Mouse (Mus musculus): ENCODE measurements around the gene Ccnl2. TPM values are rescaled to one million over a fixed set of nuclear protein-coding genes. Genes with fewer than 3 reads are reported as not detected.

Ccnl2 gene
- polyA plus RNA-seq, 1 experiment from 2014 or later, result 140 TPM

DNA sequence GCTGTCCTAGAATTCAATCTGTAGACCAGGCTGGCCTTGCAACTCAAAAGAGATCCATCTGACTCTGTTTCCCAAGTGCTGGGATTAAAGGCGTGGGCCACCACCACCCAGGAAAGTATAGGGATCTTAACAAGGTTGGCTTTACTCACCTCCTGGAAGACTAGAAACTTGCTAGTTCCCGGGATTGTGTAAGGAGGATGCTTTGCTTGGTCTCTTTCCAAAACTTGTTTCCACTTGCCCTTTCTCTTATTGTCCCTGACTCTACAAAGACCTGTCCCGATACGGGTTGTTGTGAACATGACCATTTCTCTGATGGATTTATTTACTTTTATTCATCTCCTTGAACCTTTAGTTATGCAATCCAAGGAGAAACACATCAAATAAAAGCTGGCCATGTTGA is 17.6 kb downstream of the Ccnl2 start:
- no peak for ATAC-seq (replicated peaks; ENCODE audit: low FRiP score)
- no peak for DNase-seq (ENCODE audit: low spot score)
- peaks cover 20% of the 10 kb centered on the region for H3K4me1 ChIP-seq (replicated peaks; ENCODE audit: control insufficient read depth, insufficient read depth, low read length)
- H3K36me3 ChIP-seq (ENCODE audit: control insufficient read depth, insufficient read depth, low read length), result peaks cover 19% of the 10 kb centered on the region; the same call in 1 of the 2 replicates
- peak overlapping the region; percentile 0; the same call in 1 of the 2 replicates for H3K4me3 ChIP-seq (ENCODE audit: low read depth, low read length)
- 93% methylated on average over 4 of the region's 4 CpGs for WGBS
- no peak overlapping the region for H3K27ac ChIP-seq (ENCODE audit: low read depth, low read length)
- H3K9me3 ChIP-seq (ENCODE audit: control insufficient read depth, low read length), result no peaks in the 10 kb centered on the region
- no peak overlapping the region for H3K9ac ChIP-seq (ENCODE audit: low read depth, low read length)
- no peak overlapping the region for H3K4me2 ChIP-seq
- no peaks in the 10 kb centered on the region for H3K27me3 ChIP-seq (replicated peaks; ENCODE audit: control insufficient read depth, insufficient read depth, low read length)

- Histone ChIP-seq H3K4me3 (ENCODE audit: low read depth, low read length) (peak overlapping the region; percentile 93), H3K9ac (ENCODE audit: low read depth, low read length) (no peak overlapping the region), H3K27ac (ENCODE audit: low read depth, low read length) (no peak overlapping the region), H3K9me3 (ENCODE audit: control insufficient read depth, low read length) (no peaks in the 10 kb centered on the region), H3K27me3 (replicated peaks; ENCODE audit: control insufficient read depth, insufficient read depth, low read length) (no peaks in the 10 kb centered on the region), H3K4me2 (peak overlapping the region; percentile 97), H3K4me1 (replicated peaks; ENCODE audit: control insufficient read depth, insufficient read depth, low read length) (peaks cover 20% of the 10 kb centered on the region), H3K36me3 (ENCODE audit: control insufficient read depth, insufficient read depth, low read length) (peaks cover 13% of the 10 kb centered on the region; the same call in 1 of the 2 replicates)
- DNase-seq (ENCODE audit: low spot score), result no peak
- WGBS, result 50% methylated on average over 8 of the region's 8 CpGs
- ATAC-seq (replicated peaks; ENCODE audit: low FRiP score), result no peak
These were observed 18.3 kb downstream of the Ccnl2 start for GRCm38 (mm10) chr4:155830596-155830995.

DNA sequence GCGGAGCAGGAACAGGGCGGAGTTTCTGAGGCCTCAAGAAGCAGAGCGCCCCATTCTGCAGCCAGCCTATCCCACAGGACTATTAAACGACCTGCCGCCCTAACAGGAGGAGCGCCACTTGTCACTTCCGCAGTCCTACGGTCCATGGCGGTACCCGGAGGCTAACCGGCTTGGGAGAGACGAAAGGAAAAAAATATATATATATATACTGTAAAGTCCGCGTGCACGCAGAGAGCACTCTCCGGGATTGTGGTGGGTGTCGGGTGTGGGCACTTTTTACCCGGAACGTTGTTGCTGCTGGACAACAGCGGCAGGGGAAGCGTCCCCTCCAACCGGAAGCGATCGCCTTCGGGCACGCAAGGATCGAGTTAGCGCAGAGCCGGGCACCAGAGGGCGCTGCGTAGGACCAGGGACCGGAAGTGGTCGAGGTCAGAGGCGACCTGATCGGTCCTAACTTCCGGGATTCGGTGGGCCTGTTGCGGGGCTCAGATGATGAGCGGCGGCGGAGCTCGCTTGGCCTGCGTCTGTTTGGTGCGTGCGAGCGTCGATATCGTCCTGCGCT is 19.0 kb downstream of the Ccnl2 start, which contains the start of gene Aurkaip1:
Gene Aurkaip1 (plus strand): TSS at position 68 of the 562 bp plus-strand sequence.
- WGBS, result under 1% methylated on average over 49 of the region's 49 CpGs
- H3K9ac ChIP-seq (ENCODE audit: low read depth, low read length), result peak within 1 kb of the TSS; percentile 90

DNA sequence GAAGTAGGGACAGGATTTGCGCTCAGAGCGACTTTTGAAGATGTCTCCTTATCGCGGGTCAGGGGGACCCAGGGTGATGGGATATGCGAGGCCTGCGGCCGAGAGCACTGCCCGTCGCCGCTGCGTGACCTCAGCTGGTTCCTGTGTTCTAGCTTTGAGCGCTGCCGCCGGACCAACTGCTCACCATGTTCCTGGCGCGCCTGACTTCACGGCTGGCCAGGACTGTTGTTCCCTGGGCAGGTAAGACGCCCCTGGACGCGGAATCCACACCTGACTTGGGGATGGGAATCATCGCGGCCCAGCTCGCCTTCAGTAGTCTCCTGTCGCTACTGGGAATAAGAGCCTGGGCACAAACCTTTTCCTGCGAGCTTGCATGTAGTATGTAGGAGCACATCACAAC is 19.5 kb downstream of the Ccnl2 start:
- H3K4me2 ChIP-seq, result peak overlapping the region; percentile 97
- H3K27me3 ChIP-seq (replicated peaks; ENCODE audit: control insufficient read depth, insufficient read depth, low read length), result no peaks in the 10 kb centered on the region
- peaks cover 20% of the 10 kb centered on the region for H3K4me1 ChIP-seq (replicated peaks; ENCODE audit: control insufficient read depth, insufficient read depth, low read length)
- H3K36me3 ChIP-seq (ENCODE audit: control insufficient read depth, insufficient read depth, low read length), result peaks cover 11% of the 10 kb centered on the region; the same call in 1 of the 2 replicates
- DNase-seq (ENCODE audit: low spot score), result no peak
- under 1% methylated on average over 25 of the region's 25 CpGs for WGBS
- H3K27ac ChIP-seq (ENCODE audit: low read depth, low read length), result peak overlapping the region; percentile 85
- peak overlapping the region; percentile 90 for H3K9ac ChIP-seq (ENCODE audit: low read depth, low read length)
- no peaks in the 10 kb centered on the region for H3K9me3 ChIP-seq (ENCODE audit: control insufficient read depth, low read length)
- peak overlapping the region; percentile 93 for H3K4me3 ChIP-seq (ENCODE audit: low read depth, low read length)
- peak; percentile 7 for ATAC-seq (replicated peaks; ENCODE audit: low FRiP score)

More for the DNA sequence above, 19.0 kb downstream of the Ccnl2 start, which contains the start of gene Aurkaip1:
- Histone ChIP-seq H3K4me1 (replicated peaks; ENCODE audit: control insufficient read depth, insufficient read depth, low read length) (peaks cover 20% of the 10 kb centered on the region), H3K27me3 (replicated peaks; ENCODE audit: control insufficient read depth, insufficient read depth, low read length) (no peaks in the 10 kb centered on the region), H3K4me2 (peak within 1 kb of the TSS; percentile 97), H3K9me3 (ENCODE audit: control insufficient read depth, low read length) (no peaks in the 10 kb centered on the region), H3K27ac (ENCODE audit: low read depth, low read length) (peak within 1 kb of the TSS; percentile 85), H3K4me3 (ENCODE audit: low read depth, low read length) (peak within 1 kb of the TSS; percentile 93), H3K36me3 (ENCODE audit: control insufficient read depth, insufficient read depth, low read length) (peaks cover 13% of the 10 kb centered on the region; the same call in 1 of the 2 replicates)
- DNase-seq (ENCODE audit: low spot score) (peak; percentile 96), ATAC-seq (replicated peaks; ENCODE audit: low FRiP score) (peak; percentile 95)

DNA sequence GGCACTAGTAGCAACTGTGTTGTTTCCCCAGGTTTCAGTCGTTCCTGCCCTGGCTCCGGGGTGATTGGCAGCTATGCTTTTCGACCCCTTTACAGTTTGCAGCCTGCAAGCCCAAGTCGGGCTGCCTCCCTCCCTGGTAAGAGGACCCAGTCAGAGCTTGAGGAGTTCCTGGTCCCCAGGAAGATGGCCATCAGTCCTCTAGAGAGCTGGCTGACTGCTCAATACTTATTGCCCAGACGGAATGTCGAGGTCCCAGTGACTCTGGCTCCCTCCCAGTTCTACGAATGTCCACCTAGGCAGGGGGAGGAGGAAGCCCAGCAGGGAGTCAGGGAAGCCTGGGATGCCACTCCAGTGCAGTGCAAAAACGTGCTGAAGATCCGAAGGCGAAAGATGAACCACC is 20.0 kb downstream of the Ccnl2 start:
- Histone ChIP-seq H3K36me3 (ENCODE audit: control insufficient read depth, insufficient read depth, low read length) (peaks cover 7% of the 10 kb centered on the region; the same call in 1 of the 2 replicates), H3K4me2 (peak overlapping the region; percentile 97), H3K9ac (ENCODE audit: low read depth, low read length) (peak overlapping the region; percentile 90), H3K4me1 (replicated peaks; ENCODE audit: control insufficient read depth, insufficient read depth, low read length) (peaks cover 20% of the 10 kb centered on the region), H3K27me3 (replicated peaks; ENCODE audit: control insufficient read depth, insufficient read depth, low read length) (no peaks in the 10 kb centered on the region), H3K9me3 (ENCODE audit: control insufficient read depth, low read length) (no peaks in the 10 kb centered on the region), H3K27ac (ENCODE audit: low read depth, low read length) (peak overlapping the region; percentile 85), H3K4me3 (ENCODE audit: low read depth, low read length) (peak overlapping the region; percentile 93)
- DNase-seq (ENCODE audit: low spot score), result no peak
- ATAC-seq (replicated peaks; ENCODE audit: low FRiP score), result no peak
- WGBS, result 50% methylated on average over 10 of the region's 10 CpGs

DNA sequence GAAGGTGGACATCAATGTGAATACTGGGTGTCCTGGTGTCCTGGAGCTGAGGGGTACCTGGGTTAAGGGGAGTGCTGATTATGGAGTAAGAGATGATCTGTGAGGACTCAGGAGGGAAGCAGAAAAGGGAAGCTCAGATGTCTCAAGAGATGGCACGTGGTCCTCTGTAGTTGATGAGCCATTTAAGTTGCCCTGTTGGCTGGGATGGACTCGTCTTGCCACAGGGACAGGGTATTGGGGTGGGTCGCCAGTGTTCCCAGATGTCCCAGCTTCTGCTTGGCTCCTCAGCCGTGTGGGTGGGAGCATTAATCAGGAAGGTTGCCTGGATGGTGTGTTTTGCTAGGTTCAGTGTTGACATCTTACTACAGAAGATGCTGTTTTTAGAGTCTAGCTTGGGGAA is 20.9 kb downstream of the Ccnl2 start:
- H3K4me2 ChIP-seq, result peak overlapping the region; percentile 97
- H3K27ac ChIP-seq (ENCODE audit: low read depth, low read length), result no peak overlapping the region
- no peak overlapping the region for H3K4me3 ChIP-seq (ENCODE audit: low read depth, low read length)
- no peaks in the 10 kb centered on the region for H3K27me3 ChIP-seq (replicated peaks; ENCODE audit: control insufficient read depth, insufficient read depth, low read length)
- H3K9ac ChIP-seq (ENCODE audit: low read depth, low read length), result no peak overlapping the region
- 80% methylated on average over 4 of the region's 4 CpGs for WGBS
- H3K4me1 ChIP-seq (replicated peaks; ENCODE audit: control insufficient read depth, insufficient read depth, low read length), result peaks cover 20% of the 10 kb centered on the region
- DNase-seq (ENCODE audit: low spot score) (no peak), ATAC-seq (replicated peaks; ENCODE audit: low FRiP score) (no peak)
- no peaks in the 10 kb centered on the region for H3K9me3 ChIP-seq (ENCODE audit: control insufficient read depth, low read length)
- 0 out of 2 replicates have a peak, but pooled peaks cover 5% of the 10 kb centered on the region for H3K36me3 ChIP-seq (ENCODE audit: control insufficient read depth, insufficient read depth, low read length)

DNA sequence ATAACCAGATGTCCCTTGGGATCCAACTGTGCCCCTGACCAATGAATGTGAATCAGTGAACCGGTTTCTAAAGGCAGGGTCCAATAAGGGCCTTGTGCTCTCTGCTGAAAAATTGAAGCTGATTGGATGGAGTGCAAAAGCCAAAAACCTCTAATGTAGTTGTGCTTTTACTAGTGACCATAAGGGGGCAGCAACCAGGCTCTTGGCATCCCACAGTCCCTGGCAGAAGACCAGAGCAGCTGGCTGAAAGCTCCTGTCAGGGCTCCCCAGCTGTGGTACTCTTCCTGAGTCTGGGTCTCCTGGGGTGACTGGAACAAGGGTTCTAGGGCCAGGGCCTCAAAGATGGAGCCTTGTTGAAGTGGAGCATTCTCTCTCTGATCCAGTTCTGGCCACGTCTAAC is 21.5 kb downstream of the Ccnl2 start:
- Histone ChIP-seq H3K9me3 (ENCODE audit: control insufficient read depth, low read length) (no peaks in the 10 kb centered on the region), H3K4me2 (no peak overlapping the region), H3K9ac (ENCODE audit: low read depth, low read length) (no peak overlapping the region), H3K36me3 (ENCODE audit: control insufficient read depth, insufficient read depth, low read length) (0 out of 2 replicates have a peak, but pooled peaks cover 5% of the 10 kb centered on the region), H3K4me1 (replicated peaks; ENCODE audit: control insufficient read depth, insufficient read depth, low read length) (peaks cover 22% of the 10 kb centered on the region), H3K27ac (ENCODE audit: low read depth, low read length) (no peak overlapping the region), H3K27me3 (replicated peaks; ENCODE audit: control insufficient read depth, insufficient read depth, low read length) (no peaks in the 10 kb centered on the region), H3K4me3 (ENCODE audit: low read depth, low read length) (no peak overlapping the region; the same call in 1 of the 2 replicates)
- WGBS, result 41% methylated on average over 2 of the region's 2 CpGs
- ATAC-seq (replicated peaks; ENCODE audit: low FRiP score), result peak; percentile 11
- no peak for DNase-seq (ENCODE audit: low spot score)

DNA sequence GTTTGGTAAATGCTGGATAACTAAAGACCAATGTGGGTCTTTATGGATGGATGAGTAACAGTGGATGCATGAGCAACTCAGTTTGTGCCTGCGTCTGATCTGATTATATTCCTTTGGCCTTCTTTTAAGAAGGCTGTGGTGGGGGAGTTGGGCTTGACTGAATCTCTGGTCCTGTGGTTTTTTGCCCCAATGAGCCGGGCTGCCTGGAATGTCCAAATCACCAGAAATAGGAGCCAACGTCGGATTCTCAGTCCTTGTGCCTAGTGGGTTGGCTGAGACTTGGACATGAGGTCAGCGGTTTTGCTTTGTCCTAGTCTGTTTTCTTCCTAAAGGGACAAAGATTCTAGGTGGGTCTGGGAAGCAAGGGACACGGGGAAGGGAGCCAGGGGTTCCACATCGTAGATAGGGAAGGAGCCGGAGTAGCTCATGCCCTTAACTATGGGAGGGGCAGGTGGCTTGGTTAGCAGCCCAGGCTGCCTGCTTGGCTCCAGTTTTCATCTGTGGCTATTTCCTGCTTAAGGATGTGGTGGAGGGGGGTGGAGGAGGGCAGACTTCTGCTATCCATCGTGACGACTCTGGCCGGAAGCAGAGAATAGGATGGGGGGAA is 25.2 kb downstream of the Ccnl2 start:
- H3K9me3 ChIP-seq (ENCODE audit: control insufficient read depth, low read length), result no peaks in the 10 kb centered on the region
- ATAC-seq (replicated peaks; ENCODE audit: low FRiP score) (no peak), DNase-seq (ENCODE audit: low spot score) (no peak)
- no peak overlapping the region for H3K9ac ChIP-seq (ENCODE audit: low read depth, low read length)
- no peak overlapping the region for H3K4me3 ChIP-seq (ENCODE audit: low read depth, low read length)
- peaks cover 8% of the 10 kb centered on the region for H3K27me3 ChIP-seq (replicated peaks; ENCODE audit: control insufficient read depth, insufficient read depth, low read length)
- no peak overlapping the region for H3K4me2 ChIP-seq
- H3K4me1 ChIP-seq (replicated peaks; ENCODE audit: control insufficient read depth, insufficient read depth, low read length), result peaks cover 39% of the 10 kb centered on the region
- WGBS, result 41% methylated on average over 11 of the region's 11 CpGs
- 0 out of 2 replicates have a peak overlapping the region, but pooled peaks have one; percentile 8 for H3K27ac ChIP-seq (ENCODE audit: low read depth, low read length)
- H3K36me3 ChIP-seq (ENCODE audit: control insufficient read depth, insufficient read depth, low read length), result 0 out of 2 replicates have a peak, but pooled peaks cover 5% of the 10 kb centered on the region
